Mouse (Mus musculus): Measurements from ENCODE around the gene Ptgs2.

Gene Ptgs2

DNA sequence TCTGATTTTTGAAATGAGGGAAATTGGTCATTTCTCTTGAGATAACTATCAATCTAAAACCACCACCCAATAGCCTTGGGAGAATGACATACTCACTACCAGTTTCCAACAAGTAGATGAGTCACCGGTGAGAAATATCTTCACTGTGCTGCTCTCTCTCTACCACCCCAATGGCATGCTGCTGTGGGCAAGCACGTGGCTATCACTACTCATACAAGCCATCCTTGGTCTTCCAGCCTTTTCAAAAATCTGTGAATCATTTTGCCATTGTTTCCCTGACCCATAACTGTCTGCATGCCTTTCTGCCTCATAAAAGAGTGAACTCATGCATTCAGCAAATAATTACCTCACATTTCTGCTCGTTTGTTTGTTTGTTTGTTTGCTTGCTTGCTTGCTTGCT, 51.6 kb downstream of the Ptgs2 start:
- DNase-seq: no peak

Data from cerebellum, postnatal 25 days (tissue).